Mouse (Mus musculus) skeletal muscle tissue, adult 2 months (tissue): Measurements from ENCODE around the gene Ica1.

Source experiments
- DNase-seq: peaks from one replicate; pipeline ENCODE4 v3.0.0-alpha.2; 2012; ENCODE audit warnings: low read depth, low spot score

Gene Ica1

DNA sequence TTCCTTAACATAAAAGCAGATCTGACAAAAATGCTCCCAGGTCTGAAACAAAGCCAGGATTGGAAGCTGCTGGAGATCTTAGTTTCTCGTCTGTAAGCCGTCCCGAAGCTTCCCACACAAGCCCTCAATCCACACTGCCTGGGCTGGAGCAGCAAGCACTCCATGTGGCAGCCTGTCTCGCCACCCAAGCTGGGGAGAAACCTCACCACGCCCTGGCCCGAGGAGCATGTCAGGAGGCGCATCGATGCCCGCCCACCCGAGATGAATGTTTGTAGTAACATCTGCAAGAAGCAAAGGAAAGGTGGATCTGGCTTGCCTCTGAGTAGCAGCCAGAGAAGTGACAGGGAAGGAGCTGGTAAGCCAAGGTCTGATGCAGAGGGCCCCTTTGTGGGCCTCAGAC, 133.6 kb downstream of the Ica1 start:
- no peak for DNase-seq

DNA sequence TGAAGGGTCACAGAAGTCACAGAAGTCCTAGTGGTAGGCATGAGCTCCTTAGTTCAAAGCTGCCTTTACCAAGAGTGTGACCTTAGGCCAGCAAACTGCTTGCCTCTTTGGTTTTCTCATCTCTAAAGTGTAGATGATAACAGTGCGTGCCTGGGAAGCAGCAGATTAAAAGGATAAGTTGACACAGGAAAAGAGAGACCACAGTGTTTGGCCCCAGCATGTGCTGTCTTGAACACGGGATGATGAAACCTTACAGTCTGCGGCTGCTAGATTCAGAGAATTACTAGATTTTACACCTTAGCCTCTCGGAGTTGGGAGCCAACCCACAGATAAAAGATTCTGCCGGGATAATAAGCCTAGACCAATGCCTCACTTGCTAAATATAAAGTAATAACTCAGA, 137.4 kb downstream of the Ica1 start:
- DNase-seq, result no peak

DNA sequence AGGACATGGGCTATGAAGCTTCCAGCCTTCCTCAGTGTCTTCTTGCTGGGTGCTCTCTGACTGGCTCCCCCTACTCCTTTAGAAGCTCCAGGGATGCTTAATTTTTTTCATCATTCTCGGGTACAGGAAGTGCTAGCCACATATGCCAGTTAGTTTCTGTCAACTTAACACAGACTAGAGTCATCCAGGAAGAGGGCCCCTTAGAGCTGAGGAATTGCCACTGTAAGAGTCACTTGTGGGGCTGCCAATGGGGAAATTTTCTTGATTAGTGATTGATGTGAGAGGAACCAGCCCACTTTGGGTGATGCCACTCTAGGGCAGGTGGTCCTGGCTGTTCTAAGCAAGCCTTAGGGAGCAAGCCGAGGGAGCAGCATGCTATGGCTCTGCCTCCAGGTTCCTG, 138.8 kb downstream of the Ica1 start:
- no peak for DNase-seq

DNA sequence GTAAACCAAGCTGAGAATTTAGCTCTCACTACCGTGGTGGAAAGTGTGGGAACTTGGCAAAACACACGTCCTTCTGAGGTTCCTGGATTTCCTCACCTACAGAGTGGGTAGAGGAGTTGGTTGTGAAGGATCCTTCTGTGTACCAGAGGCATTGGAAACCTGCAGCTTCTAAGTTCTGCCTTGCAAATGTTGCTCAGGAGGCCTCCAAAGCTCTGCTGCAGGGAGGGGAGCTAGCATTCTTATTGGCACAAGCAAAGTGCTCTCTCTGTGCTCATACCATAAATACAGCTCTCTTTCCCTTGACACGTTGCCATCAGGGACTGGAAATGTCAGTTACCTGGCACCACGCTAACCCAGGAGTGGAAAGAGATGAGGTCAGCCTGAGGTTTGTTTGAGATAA, 139.4 kb downstream of the Ica1 start:
- DNase-seq, result peak; percentile 25

DNA sequence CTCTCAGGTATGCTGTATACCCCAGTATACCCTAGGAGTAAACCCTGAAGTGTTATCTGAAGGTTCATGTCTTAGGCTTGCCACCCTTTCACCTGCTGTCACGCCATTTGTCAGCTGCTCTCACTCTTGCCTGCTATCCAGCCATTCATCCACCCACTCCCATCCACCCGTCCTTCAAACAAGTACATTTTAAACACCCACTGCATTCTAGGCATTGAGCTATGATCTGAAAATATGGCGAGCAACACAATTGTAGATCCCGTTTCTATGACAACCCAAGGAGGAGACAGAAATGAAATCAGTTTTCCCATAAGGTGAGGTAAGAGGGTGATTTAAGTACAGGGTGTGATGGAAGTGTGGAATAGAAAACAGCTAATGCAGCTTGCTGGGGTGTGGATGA, 140.2 kb downstream of the Ica1 start:
- no peak for DNase-seq

DNA sequence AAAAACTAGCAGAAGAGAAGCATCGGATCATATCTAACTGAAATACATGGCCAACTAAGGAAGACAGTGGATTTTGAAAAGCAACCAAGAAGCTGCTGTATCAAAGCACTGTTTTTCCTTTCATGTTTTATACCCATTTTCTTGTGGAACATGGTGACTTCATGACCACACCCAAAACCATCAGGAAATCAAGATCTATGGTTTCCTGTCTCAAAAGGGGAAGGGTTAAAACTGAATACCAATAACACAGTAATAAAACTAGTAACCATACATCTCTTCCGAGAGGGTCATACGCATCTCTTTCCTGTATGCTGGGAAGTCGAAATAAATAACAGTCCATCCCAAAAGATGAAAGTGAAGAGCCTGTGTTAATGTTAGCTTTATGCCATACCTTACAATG, 145.6 kb downstream of the Ica1 start:
- DNase-seq, result no peak

DNA sequence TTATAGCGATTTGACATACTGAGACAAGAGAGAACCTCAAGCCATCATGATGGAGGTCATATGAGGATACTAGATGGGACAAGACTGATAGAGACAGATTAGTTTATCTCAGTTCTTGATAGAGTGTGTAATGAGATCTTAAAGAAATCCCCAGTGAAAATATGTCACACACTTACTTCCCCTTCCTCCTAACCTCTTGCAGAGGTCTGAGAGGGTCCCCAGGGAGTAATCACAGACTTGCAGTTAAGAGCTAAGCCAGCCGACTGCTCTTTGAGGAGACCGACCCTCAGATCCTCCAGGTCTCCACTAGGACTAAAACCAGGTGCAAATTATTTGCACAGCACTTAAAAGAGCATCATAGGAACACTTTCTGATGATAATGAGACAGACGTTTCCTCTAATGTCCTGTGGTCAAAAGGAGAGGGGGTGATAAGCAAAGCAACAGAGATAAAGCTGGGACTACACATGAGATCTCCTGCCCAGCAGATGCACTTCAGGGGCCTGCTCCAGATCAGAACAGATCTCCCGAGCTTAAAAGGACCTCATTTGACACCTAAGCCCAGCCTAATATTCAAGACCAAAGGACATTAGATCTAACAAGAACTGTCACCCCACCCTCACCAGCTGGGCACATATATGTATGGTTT, 146.2 kb downstream of the Ica1 start:
- DNase-seq, result no peak

DNA sequence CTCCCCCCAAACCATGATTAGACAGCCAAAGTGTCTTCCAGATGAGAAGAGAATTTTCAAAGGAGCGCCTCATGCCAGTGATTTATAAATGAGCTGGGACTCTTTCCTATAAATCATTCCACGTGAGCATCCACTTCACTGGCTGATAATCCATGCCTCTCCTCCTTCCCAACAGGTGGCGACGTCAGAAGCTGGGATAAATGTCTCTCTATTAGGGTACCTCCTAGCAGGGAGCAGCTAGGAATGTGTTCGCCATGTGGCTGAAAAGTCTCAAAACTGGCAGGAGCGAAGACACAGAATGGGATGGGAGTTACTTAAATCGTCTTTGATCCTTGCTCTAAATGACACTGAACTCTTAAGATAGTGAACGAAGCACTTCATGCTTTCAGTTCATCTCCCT, 146.9 kb downstream of the Ica1 start:
- no peak for DNase-seq

DNA sequence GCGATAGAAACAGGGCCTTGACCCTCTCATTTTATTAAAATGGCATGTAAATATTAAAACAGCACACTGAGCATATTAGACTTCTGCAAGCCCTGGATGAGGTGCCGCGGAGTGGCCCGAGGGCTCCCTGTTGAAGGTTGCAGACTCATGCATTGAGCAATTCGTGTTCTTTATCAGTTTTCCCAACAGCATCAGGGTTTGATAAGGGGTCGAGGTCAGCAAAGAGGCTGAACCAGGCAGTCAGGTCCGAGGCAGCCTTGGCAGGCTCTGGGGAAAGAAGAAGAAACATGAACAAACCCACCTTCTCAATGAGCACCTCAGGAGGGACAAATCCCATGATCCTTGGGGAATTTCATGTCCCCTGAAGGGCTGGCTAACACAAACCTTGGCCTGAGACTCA, 147.8 kb downstream of the Ica1 start:
- DNase-seq, result no peak

DNA sequence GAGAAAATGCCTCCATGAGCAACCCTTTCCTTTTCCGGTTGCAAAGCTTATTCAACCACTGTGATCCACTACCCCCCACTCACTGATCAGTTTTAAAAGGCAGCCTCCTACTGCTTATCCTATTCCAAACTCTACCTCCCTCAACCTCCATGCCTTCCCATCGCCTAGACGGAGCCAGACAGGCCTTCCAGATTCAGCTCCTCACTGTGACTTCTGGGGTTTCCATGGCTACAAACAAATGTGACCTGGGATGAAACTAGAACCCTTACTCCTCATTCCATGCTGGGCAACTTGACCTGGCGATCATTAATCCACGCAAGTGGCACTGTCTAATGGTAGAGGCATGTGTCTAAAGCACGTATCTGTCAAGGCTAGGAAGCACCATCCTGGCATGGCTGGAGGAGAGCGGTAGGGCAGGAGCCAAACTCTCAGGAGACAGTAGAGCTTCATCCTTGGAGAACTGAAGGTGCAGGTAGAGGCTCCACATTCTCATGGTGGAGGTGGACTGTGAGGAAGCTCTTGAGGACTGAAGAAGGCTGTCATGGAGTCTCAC, 149.5 kb downstream of the Ica1 start:
- peak; percentile 7 for DNase-seq

DNA sequence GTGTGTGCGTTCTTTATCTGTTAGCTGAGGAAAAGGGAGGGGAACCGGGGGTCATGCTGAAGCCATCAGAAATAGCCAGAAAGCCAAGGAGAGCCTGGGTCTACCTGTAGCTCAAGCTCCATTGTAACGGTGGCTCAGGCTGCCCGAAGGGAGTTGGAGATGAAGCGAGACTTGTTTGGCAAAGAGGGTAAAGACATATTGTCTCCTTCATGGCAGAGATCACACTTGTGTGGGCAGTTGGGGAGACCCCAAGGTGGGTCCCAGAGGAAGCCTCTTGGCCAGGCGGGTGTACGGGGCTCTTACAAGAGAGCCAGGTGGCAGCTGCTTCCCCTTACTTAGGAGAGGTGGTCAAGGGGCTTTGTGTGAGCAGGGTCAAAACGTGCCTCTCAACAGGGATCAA, 150.1 kb downstream of the Ica1 start:
- no peak for DNase-seq

DNA sequence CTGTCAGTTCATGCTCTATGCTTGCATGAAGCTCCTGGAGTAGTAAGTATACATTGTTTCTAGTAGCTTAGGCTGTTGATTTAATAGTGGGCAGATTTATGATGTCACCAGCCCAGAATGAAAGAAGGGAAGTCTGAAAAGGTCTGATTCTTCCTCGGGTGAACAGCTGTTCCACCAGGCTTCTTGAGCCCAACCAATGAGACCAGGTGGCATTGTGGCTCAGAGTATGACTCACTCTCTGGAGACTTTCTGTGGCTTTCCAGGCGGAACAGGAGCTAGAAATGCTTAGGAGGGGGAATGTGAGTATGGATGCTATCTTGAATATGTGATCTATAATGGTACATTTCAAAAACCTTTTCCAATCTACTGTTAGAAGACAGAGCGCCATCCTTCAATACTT, 155.2 kb downstream of the Ica1 start:
- no peak for DNase-seq

DNA sequence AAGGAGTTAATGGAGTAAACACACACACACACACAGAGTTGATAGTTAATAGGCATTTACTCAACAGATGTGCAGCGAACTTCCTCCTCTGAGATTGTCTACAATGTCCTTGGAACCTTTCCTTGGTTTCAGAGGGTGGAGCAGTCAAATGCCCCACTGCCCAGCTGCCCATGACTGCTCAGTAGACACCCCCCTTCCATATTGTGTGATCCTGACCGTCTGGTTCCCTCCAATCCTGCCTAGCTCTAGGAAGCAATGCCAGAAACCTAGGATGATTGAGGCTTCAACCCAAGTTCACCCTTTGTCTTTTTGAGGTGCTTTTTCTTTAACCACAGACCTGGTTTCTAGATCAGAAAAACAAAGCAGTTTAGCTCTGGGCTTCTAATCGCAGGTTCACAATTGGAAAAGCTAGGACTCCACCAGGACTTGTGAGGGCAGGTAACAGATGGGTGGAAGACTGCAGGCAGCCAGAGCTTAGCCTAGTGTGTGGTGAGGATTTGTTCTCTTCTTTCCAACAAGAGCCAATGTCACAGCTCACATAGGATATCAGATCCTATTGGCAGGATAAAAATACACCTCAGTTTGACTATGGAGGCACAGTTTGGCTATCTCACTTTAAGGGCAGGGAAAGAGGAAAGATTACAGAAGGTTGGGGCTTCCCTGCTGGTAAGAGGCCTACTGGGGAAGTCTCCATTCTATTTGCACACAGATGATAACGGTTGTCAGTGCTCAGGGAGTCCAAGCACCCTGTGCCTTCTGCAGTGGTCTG, 158.5 kb downstream of the Ica1 start:
- no peak for DNase-seq

DNA sequence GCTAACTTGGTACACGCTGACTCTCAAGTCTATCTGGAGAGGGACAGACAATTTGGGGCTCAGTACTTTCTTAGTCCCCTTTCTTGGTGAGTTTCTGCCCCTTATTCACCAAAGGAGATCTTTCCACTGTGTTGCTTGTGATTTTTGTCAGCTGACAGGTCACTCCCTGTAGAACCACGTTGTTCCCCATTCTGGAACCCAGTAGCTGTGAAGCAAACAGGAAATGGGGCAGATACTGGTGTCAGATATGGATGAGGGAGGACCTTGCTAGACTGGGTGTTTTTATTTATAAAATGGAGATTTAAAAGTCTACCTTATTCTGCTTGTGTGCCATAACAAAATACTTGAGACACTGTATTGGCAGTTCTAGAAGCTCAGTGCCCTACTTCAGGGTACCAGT, 160.9 kb downstream of the Ica1 start:
- no peak for DNase-seq

DNA sequence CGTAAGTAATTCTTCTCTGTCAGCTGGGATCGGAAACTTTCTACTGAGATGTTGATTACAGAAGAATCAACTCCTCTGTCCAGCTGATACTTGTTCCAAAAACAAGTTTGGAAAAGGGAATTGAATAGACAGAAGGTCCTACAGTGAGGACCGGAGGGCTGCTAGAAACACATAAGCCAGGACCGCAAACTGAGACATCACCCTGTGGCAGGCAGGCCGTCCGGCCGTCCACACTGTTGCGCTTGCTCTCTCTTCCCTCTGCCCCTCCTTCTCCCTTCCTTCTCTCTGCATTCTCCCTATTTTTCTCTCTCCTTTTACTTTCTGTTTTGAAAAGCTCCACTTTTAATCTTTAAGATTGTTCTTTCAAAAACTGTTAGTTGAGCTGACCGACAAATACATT, 186.6 kb downstream of the Ica1 start:
- no peak for DNase-seq

DNA sequence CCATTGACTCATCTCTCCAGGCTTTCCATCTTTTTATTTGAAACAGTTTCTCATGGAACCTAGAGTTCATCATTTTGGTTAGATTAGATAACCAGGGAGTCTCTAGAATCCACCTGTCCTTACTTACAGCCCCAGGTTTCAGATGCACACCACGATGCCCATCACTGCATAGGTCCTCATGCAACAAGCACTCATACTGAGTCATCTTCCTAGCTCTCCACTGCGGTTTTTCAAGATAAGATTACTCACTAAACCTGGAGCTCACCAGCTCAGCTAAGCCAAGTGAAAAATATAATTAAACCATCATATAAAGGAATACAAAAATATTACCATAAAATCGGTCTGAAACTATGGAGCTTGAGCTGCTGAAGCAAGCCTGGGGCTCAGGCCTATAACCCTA, 194.4 kb downstream of the Ica1 start:
- no peak for DNase-seq

DNA sequence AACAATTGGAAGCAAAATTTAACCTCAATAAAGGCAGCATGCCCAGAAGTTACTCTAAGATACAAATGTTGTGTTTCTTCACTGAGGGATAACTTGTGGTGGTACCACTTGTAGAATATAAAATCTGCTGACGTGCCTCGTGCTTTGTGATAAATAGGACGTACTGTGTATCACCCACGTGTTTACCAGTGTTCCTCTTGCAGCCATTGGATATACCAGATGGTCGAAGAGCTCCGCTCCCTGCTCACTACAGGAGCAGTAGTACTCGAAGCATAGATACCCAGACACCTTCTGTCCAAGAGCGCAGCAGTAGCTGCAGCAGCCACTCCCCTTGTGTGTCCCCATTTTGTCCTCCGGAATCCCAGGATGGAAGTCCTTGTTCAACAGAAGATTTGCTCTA, 195.9 kb downstream of the Ica1 start:
- DNase-seq, result no peak
